Mouse (Mus musculus) left cerebral cortex, adult 8-10 months (tissue): ENCODE measurements at regions not wholly inside any gene's neighbourhood (a gene's known extent, or its start where the extent isn't known, plus 50 kb on each side); places are given as distances from the start of the nearest gene placed in this dataset.

Source experiments
- DNase-seq, 2 experiments: peaks; one replicate each; pipeline ENCODE4 v3.0.0; 2022; ENCODE audit warnings: low spot score in 2 of 2

- no peak for DNase-seq
Measured at GRCm38 (mm10) chr3:50887002-50887401, 337.2 kb upstream of the Noct start.

GRCm38 (mm10) chr3:50888571-50889210, 335.6 kb upstream of the Noct start:
- DNase-seq = no peak

GRCm38 (mm10) chr3:50890537-50890936, 333.7 kb upstream of the Noct start:
- DNase-seq = no peak

- no peak for DNase-seq
Measured at GRCm38 (mm10) chr3:50898179-50898578, 326.1 kb upstream of the Noct start.

GRCm38 (mm10) chr3:50899830-50900350, 324.4 kb upstream of the Noct start:
- DNase-seq = no peak

GRCm38 (mm10) chr3:50900566-50900965, 323.7 kb upstream of the Noct start:
- DNase-seq = no peak

GRCm38 (mm10) chr3:50901321-50901720, 322.9 kb upstream of the Noct start:
- DNase-seq = no peak

GRCm38 (mm10) chr3:50902933-50903332, 321.3 kb upstream of the Noct start:
- DNase-seq = peak; percentile 39 to 76

GRCm38 (mm10) chr3:50904716-50905116, 319.5 kb upstream of the Noct start:
- DNase-seq = no peak

- DNase-seq = no peak
Measured at GRCm38 (mm10) chr3:50905274-50905992, 318.8 kb upstream of the Noct start.

- DNase-seq = peak; percentile 75 to 96
Measured at GRCm38 (mm10) chr3:50905993-50906831, 318.0 kb upstream of the Noct start.

- DNase-seq = no peak
Measured at GRCm38 (mm10) chr3:50912980-50913518, 311.2 kb upstream of the Noct start.

- DNase-seq = no peak
Measured at GRCm38 (mm10) chr3:50914866-50915365, 309.3 kb upstream of the Noct start.

GRCm38 (mm10) chr3:50916305-50916854, 307.9 kb upstream of the Noct start:
- no peak for DNase-seq

- no peak for DNase-seq
Measured at GRCm38 (mm10) chr3:50922347-50922746, 301.9 kb upstream of the Noct start.

- DNase-seq = no peak
Measured at GRCm38 (mm10) chr3:50922832-50923231, 301.4 kb upstream of the Noct start.

GRCm38 (mm10) chr3:50923327-50923726, 300.9 kb upstream of the Noct start:
- no peak for DNase-seq

GRCm38 (mm10) chr3:50927318-50927717, 296.9 kb upstream of the Noct start:
- DNase-seq = no peak

GRCm38 (mm10) chr3:50929013-50929412, 295.2 kb upstream of the Noct start:
- DNase-seq = no peak

GRCm38 (mm10) chr3:50932397-50933089, 291.7 kb upstream of the Noct start:
- no peak for DNase-seq

GRCm38 (mm10) chr3:50933090-50933443, 291.2 kb upstream of the Noct start:
- no peak for DNase-seq
